Mouse (Mus musculus): ENCODE measurements around the gene Pm20d2. TPM values are rescaled to one million over a fixed set of nuclear protein-coding genes. Genes with fewer than 3 reads are reported as not detected.

Gene Pm20d2
- polyA plus RNA-seq, 1 experiment from 2014 or later = 3.0 TPM

GRCm38 (mm10) chr4:33188164-33188563 is 1.4 kb downstream of the Pm20d2 start:
- Histone ChIP-seq H3K27ac (replicated peaks) (peak overlapping the region; percentile 95), H3K9me3 (no peaks in the 10 kb centered on the region), H3K4me1 (peaks cover 15% of the 10 kb centered on the region), H3K36me3 (peaks cover 7% of the 10 kb centered on the region), H3K4me3 (peak overlapping the region; percentile 85), H3K9ac (replicated peaks) (peak overlapping the region; percentile 77), H3K27me3 (no peaks in the 10 kb centered on the region), H3K4me2 (replicated peaks) (peak overlapping the region; percentile 88)
- ATAC-seq (replicated peaks) = no peak
- WGBS = 7% methylated on average over 9 of the region's 9 CpGs

DNA sequence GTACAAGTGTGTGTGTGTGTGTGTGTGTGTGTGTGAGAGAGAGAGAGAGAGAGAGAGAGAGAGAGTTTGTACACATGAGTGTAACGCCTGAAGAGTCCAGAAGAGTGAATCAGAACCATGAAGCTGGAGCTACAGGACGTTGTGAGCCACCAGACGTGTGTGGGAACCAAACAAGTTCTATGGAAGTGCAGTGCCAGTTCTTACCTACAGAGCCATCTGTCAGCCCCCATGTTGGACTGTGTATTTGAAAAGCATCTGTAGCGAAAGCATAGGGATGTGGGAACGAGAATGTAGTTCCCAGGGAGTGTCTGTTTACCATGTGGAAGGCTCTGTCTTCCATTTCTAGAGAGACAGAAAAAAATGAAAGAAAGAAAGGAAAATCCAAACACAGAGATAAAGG is 6.1 kb downstream of the Pm20d2 start:
- Histone ChIP-seq H3K9me3 (no peaks in the 10 kb centered on the region), H3K4me1 (peaks cover 11% of the 10 kb centered on the region), H3K4me3 (no peak overlapping the region), H3K9ac (replicated peaks) (no peak overlapping the region), H3K4me2 (replicated peaks) (no peak overlapping the region), H3K27ac (replicated peaks) (no peak overlapping the region), H3K27me3 (no peaks in the 10 kb centered on the region), H3K36me3 (peaks cover 14% of the 10 kb centered on the region)
- ATAC-seq (replicated peaks) = no peak
- 78% methylated on average over 5 of the region's 5 CpGs for WGBS

DNA sequence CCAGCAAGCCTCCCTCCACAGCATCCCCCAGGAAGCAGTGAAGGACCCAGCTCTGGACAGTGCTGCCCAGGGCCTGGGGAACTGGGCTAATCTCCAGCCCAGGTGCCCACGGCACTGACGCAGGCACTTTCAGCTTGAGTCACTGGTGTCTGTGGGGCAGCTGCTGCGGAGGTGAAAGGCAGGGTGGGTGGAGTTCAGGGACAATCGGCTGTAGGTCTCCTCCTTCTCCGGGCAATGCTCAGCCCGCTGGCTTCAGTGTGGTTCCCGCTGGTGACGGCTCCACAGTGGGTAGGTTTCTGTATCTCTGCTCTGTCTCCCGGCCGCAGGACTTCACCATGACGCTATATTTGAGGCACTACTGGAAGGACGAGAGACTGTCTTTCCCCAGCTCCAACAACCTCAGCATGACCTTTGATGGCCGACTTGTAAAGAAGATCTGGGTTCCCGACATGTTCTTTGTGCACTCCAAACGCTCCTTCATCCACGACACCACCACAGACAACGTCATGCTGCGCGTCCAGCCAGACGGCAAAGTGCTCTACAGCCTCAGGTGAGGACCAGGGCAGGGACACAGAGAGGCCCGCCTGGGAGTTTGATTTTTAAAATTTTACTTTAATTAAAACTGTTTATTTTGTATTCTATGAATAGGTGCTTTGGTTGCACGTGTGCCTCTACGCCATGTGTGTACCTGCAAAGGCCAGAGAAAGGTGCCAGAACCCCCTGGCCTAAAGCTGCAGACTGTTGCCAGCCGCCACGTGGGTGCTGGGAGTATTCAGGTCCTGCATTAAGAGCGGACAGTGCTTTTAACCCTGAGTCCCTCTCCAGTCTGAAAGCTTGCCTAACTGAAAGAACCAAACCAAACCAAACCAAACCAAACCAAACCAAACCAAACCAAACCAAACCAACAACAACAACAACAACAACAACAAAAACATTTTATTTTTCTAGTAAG is 37.2 kb downstream of the Pm20d2 start:
- no peak overlapping the region for H3K4me3 ChIP-seq
- no peaks in the 10 kb centered on the region for H3K4me1 ChIP-seq
- no peaks in the 10 kb centered on the region for H3K27me3 ChIP-seq
- no peak overlapping the region for H3K4me2 ChIP-seq (replicated peaks)
- no peaks in the 10 kb centered on the region for H3K9me3 ChIP-seq
- no peak overlapping the region for H3K27ac ChIP-seq (replicated peaks)
- WGBS = 87% methylated on average over 26 of the region's 26 CpGs
- no peaks in the 10 kb centered on the region for H3K36me3 ChIP-seq
- H3K9ac ChIP-seq (replicated peaks) = no peak overlapping the region
- ATAC-seq (replicated peaks) = no peak

GRCm38 (mm10) chr4:33149150-33149549 is 40.4 kb downstream of the Pm20d2 start:
- Histone ChIP-seq H3K4me3 (no peak overlapping the region), H3K27me3 (no peaks in the 10 kb centered on the region), H3K27ac (replicated peaks) (no peak overlapping the region), H3K36me3 (no peaks in the 10 kb centered on the region), H3K9ac (replicated peaks) (no peak overlapping the region), H3K9me3 (no peaks in the 10 kb centered on the region), H3K4me2 (replicated peaks) (no peak overlapping the region), H3K4me1 (no peaks in the 10 kb centered on the region)
- no peak for ATAC-seq (replicated peaks)
- 47% methylated on average over 7 of the region's 7 CpGs for WGBS

DNA sequence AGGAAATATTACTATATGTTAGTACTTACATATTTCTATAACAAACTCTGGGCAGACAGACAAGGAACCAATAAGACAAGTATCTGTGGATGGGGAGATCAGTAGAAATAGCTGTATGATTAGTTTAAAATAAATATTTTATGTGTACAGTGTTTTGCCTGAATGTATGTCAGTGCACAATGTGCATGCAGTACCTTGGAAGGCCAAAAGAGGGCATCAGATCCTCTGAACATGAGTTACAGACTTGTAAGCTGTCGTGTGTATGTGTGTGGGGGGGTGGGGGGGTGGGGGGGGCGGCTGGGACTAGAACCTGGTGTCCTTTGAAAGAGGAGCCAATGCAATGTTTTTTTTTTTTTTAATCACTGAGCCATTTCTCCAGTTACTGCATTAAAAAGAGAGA is 41.7 kb downstream of the Pm20d2 start:
- Histone ChIP-seq H3K27me3 (no peaks in the 10 kb centered on the region), H3K4me1 (no peaks in the 10 kb centered on the region), H3K4me2 (replicated peaks) (no peak overlapping the region), H3K4me3 (no peak overlapping the region), H3K27ac (replicated peaks) (no peak overlapping the region), H3K36me3 (no peaks in the 10 kb centered on the region), H3K9me3 (no peaks in the 10 kb centered on the region), H3K9ac (replicated peaks) (no peak overlapping the region)
- ATAC-seq (replicated peaks) = no peak
- WGBS = 2% methylated on average over 2 of the region's 2 CpGs

- Histone ChIP-seq H3K36me3 (no peaks in the 10 kb centered on the region), H3K4me1 (no peaks in the 10 kb centered on the region), H3K4me3 (no peak overlapping the region), H3K9me3 (no peaks in the 10 kb centered on the region), H3K27ac (replicated peaks) (no peak overlapping the region), H3K9ac (replicated peaks) (no peak overlapping the region), H3K27me3 (no peaks in the 10 kb centered on the region), H3K4me2 (replicated peaks) (peak overlapping the region; percentile 17; the same call in 1 of the 2 replicates)
- WGBS = 36% methylated on average over 20 of the region's 20 CpGs
- no peak; the same call in 1 of the 2 replicates for ATAC-seq (replicated peaks)
Measured at GRCm38 (mm10) chr4:33146679-33147291, 42.8 kb downstream of the Pm20d2 start.

GRCm38 (mm10) chr4:33132221-33132620 is 57.3 kb downstream of the Pm20d2 start, which contains the start of gene Gabrr1:
Gene Gabrr1 (plus strand): TSS chr4:33132521.
- H3K4me3 ChIP-seq = no peak within 1 kb of the TSS
- no peak for ATAC-seq (replicated peaks)
- H3K27ac ChIP-seq (replicated peaks) = no peak within 1 kb of the TSS
- no peak within 1 kb of the TSS for H3K4me2 ChIP-seq (replicated peaks)
- no peaks in the 10 kb centered on the region for H3K4me1 ChIP-seq
- WGBS = 79% methylated on average over 11 of the region's 11 CpGs
- H3K27me3 ChIP-seq = no peaks in the 10 kb centered on the region
- H3K9me3 ChIP-seq = no peaks in the 10 kb centered on the region
- H3K9ac ChIP-seq (replicated peaks) = no peak within 1 kb of the TSS
- no peaks in the 10 kb centered on the region for H3K36me3 ChIP-seq

GRCm38 (mm10) chr4:33125409-33126084 is 64.0 kb downstream of the Pm20d2 start:
- Histone ChIP-seq H3K4me3 (no peak overlapping the region), H3K27me3 (no peaks in the 10 kb centered on the region), H3K27ac (replicated peaks) (no peak overlapping the region), H3K4me1 (no peaks in the 10 kb centered on the region), H3K9me3 (no peaks in the 10 kb centered on the region), H3K36me3 (no peaks in the 10 kb centered on the region), H3K4me2 (replicated peaks) (no peak overlapping the region), H3K9ac (replicated peaks) (no peak overlapping the region)
- 50% methylated on average over 10 of the region's 10 CpGs for WGBS
- ATAC-seq (replicated peaks) = peak; percentile 26; the same call in 1 of the 2 replicates

GRCm38 (mm10) chr4:33124493-33124892 is 65.0 kb downstream of the Pm20d2 start:
- H3K4me1 ChIP-seq = no peaks in the 10 kb centered on the region
- H3K27me3 ChIP-seq = no peaks in the 10 kb centered on the region
- no peak overlapping the region for H3K4me2 ChIP-seq (replicated peaks)
- WGBS = 84% methylated on average over 6 of the region's 6 CpGs
- no peak for ATAC-seq (replicated peaks)
- H3K4me3 ChIP-seq = no peak overlapping the region
- H3K36me3 ChIP-seq = no peaks in the 10 kb centered on the region
- no peak overlapping the region for H3K9ac ChIP-seq (replicated peaks)
- no peak overlapping the region for H3K27ac ChIP-seq (replicated peaks)
- no peaks in the 10 kb centered on the region for H3K9me3 ChIP-seq

Other genes starting within 250 kb of the Pm20d2 start
- 35.9 and 36.0 TPM in 2 replicates for gene Ankrd6, start 238.9 kb downstream of the Pm20d2 start, polyA plus RNA-seq (2015; fragmentation: Nextera tagmentation; extraction: Ambion mirVana)
- 23.7 and 26.6 TPM in 2 replicates for gene Rragd, start 206.7 kb downstream of the Pm20d2 start, polyA plus RNA-seq (2015; fragmentation: Nextera tagmentation; extraction: Ambion mirVana)
- 46.0 and 49.2 TPM in 2 replicates for gene Ube2j1, start 158.3 kb downstream of the Pm20d2 start, polyA plus RNA-seq (2015; fragmentation: Nextera tagmentation; extraction: Ambion mirVana)
- gene Gabrr2, start 126.7 kb downstream of the Pm20d2 start, polyA plus RNA-seq (2015; fragmentation: Nextera tagmentation; extraction: Ambion mirVana) = 0.48 and 0.74 TPM in 2 replicates
- 0.08 and 0.14 TPM in 2 replicates for gene Gabrr1, start 57.2 kb downstream of the Pm20d2 start, polyA plus RNA-seq (2015; fragmentation: Nextera tagmentation; extraction: Ambion mirVana)
- 30.9 and 33.9 TPM in 2 replicates for gene Srsf12, start 19.3 kb upstream of the Pm20d2 start, polyA plus RNA-seq (2015; fragmentation: Nextera tagmentation; extraction: Ambion mirVana)
- gene Pnrc1, start 100.4 kb upstream of the Pm20d2 start, polyA plus RNA-seq (2015; fragmentation: Nextera tagmentation; extraction: Ambion mirVana) = 95.2 and 97.1 TPM in 2 replicates
- gene Rngtt, start 120.6 kb upstream of the Pm20d2 start, polyA plus RNA-seq (2015; fragmentation: Nextera tagmentation; extraction: Ambion mirVana) = 31.9 TPM in 2 replicates